Mouse (Mus musculus): ENCODE measurements around the gene Slc29a2. TPM values are rescaled to one million over a fixed set of nuclear protein-coding genes. Genes with fewer than 3 reads are reported as not detected.
A peak's percentile ranks its signal among the peaks of the same experiment; 100 is the strongest.

Gene Slc29a2
- polyA plus RNA-seq, 1 experiment, result 5.9 TPM

DNA sequence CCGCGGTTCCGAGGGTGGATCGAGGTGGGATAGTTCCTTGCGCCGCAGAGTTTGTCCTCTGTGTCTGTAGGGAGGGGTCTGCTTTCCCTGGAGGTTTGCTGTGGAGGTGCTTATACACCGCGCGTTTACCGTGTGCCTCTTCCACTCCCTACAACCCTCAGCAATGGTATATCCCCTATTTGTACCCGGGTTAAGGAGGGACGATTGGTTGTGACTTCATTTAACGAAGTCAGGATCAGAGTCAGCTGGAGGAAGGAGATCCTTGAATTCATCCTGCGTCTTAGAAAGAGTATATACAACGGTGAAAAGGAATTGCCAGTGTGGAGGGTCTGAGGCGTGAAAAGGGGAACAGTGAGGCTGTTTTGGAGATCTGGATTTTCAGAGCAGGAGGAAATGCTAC lies 17.9 kb downstream of the Slc29a2 start:
- WGBS, result 3% methylated on average over 16 of the region's 16 CpGs
- DNase-seq, result no peak
- peak overlapping the region; percentile 91 for H3K4me3 ChIP-seq (replicated peaks; ENCODE audit: extremely low read depth, low read depth, low read length)
- peaks cover 13% of the 10 kb centered on the region for H3K4me1 ChIP-seq (ENCODE audit: control insufficient read depth, insufficient read depth, low read length)
- TF ChIP-seq CTCF (IDR thresholded peaks at IDR 0.05; ENCODE audit: insufficient read depth, low read length) (no peak), POLR2A (IDR thresholded peaks at IDR 0.05; ENCODE audit: borderline replicate concordance, extremely low read depth, low read depth, low read length) (no peak)

- Histone ChIP-seq H3K4me3 (replicated peaks; ENCODE audit: extremely low read depth, low read depth, low read length) (no peak overlapping the region), H3K4me1 (ENCODE audit: control insufficient read depth, insufficient read depth, low read length) (peaks cover 6% of the 10 kb centered on the region)
- no peak for TF ChIP-seq POLR2A (IDR thresholded peaks at IDR 0.05; ENCODE audit: borderline replicate concordance, extremely low read depth, low read depth, low read length)
- no peak for TF ChIP-seq CTCF (IDR thresholded peaks at IDR 0.05; ENCODE audit: insufficient read depth, low read length)
- 67% methylated on average over 4 of the region's 4 CpGs for WGBS
- DNase-seq, result no peak
These were observed 21.9 kb downstream of the Slc29a2 start for GRCm38 (mm10) chr19:5045531-5045930.

- Histone ChIP-seq H3K4me3 (replicated peaks; ENCODE audit: extremely low read depth, low read depth, low read length) (no peak overlapping the region), H3K4me1 (ENCODE audit: control insufficient read depth, insufficient read depth, low read length) (peaks cover 3% of the 10 kb centered on the region; the same call in 1 of the 2 replicates)
- DNase-seq, result no peak
- no peak for TF ChIP-seq POLR2A (IDR thresholded peaks at IDR 0.05; ENCODE audit: borderline replicate concordance, extremely low read depth, low read depth, low read length)
- no peak for TF ChIP-seq CTCF (IDR thresholded peaks at IDR 0.05; ENCODE audit: insufficient read depth, low read length)
- 85% methylated on average over 14 of the region's 14 CpGs for WGBS
These were observed 24.7 kb downstream of the Slc29a2 start for GRCm38 (mm10) chr19:5048138-5049056.

- 90% methylated on average over 6 of the region's 6 CpGs for WGBS
- TF ChIP-seq CTCF (IDR thresholded peaks at IDR 0.05; ENCODE audit: insufficient read depth, low read length), result no peak
- TF ChIP-seq POLR2A (IDR thresholded peaks at IDR 0.05; ENCODE audit: borderline replicate concordance, extremely low read depth, low read depth, low read length), result no peak
- no peak for DNase-seq
- Histone ChIP-seq H3K4me3 (replicated peaks; ENCODE audit: extremely low read depth, low read depth, low read length) (no peak overlapping the region), H3K4me1 (ENCODE audit: control insufficient read depth, insufficient read depth, low read length) (peaks cover 3% of the 10 kb centered on the region; the same call in 1 of the 2 replicates)
These were observed 25.7 kb downstream of the Slc29a2 start for GRCm38 (mm10) chr19:5049325-5049724.

DNA sequence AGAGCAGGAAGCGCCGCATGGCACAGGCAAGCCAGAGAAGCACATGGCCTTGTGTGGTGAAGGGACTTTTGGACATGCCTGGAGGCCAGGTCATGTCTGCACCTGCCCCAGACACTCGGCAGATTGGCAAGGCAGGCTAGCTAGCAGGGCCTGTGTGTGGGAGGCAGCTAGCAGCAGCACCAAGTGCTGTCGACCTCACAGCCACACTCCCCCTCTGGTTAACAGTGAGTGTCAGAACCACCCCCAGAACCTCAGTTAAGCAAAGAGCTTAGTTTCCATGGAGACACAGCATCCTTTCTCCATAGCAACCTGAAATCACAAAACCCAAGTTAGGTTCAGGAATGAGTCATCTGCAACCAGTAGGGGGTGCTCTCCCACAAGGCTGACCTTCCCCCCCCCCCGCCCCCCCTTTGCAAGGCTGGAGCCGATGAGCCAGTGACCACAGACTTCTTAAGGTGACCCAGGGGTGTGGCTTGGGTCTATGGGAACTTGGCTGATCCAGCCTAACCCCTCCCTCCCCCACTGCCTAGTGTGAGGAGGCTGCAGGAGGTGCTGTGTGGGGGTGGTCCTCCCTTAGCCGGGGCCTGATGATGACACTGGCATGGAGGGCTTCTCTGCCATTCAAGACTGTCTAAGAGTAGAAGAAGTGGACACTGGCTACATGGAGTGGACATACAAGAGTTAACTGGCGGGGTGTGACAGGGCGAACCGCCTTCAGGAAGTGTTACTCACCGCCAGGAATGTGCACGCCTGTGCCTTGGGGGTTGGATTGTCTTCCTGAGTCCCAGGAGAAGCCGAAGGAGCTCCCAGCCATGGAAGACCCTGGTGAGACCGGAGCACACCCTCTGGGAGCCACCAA lies 26.6 kb downstream of the Slc29a2 start, which contains the start of gene Rin1:
Gene Rin1 (plus strand): TSS at position 435 of the 859 bp plus-strand sequence.
- Histone ChIP-seq H3K4me3 (replicated peaks; ENCODE audit: extremely low read depth, low read depth, low read length) (peak within 1 kb of the TSS; percentile 50), H3K4me1 (ENCODE audit: control insufficient read depth, insufficient read depth, low read length) (peaks cover 3% of the 10 kb centered on the region; the same call in 1 of the 2 replicates)
- TF ChIP-seq POLR2A (IDR thresholded peaks at IDR 0.05; ENCODE audit: borderline replicate concordance, extremely low read depth, low read depth, low read length) (0 out of 2 replicates have a peak, but pooled peaks have one; percentile 34), CTCF (IDR thresholded peaks at IDR 0.05; ENCODE audit: insufficient read depth, low read length) (0 out of 2 replicates have a peak, but pooled peaks have one; percentile 6)
- DNase-seq, result peak; percentile 62
- 19% methylated on average over 14 of the region's 14 CpGs for WGBS

- peak; percentile 39 for DNase-seq
- peak overlapping the region; percentile 39 for H3K4me3 ChIP-seq (replicated peaks; ENCODE audit: extremely low read depth, low read depth, low read length)
- no peak for TF ChIP-seq CTCF (IDR thresholded peaks at IDR 0.05; ENCODE audit: insufficient read depth, low read length)
- no peak for TF ChIP-seq POLR2A (IDR thresholded peaks at IDR 0.05; ENCODE audit: borderline replicate concordance, extremely low read depth, low read depth, low read length)
- H3K4me1 ChIP-seq (ENCODE audit: control insufficient read depth, insufficient read depth, low read length), result peaks cover 3% of the 10 kb centered on the region; the same call in 1 of the 2 replicates
- WGBS, result 10% methylated on average over 17 of the region's 17 CpGs
These were observed 27.4 kb downstream of the Slc29a2 start for GRCm38 (mm10) chr19:5051031-5051430.

GRCm38 (mm10) chr19:5051515-5051914 lies 27.9 kb downstream of the Slc29a2 start:
- TF ChIP-seq POLR2A (IDR thresholded peaks at IDR 0.05; ENCODE audit: borderline replicate concordance, extremely low read depth, low read depth, low read length) (no peak), CTCF (IDR thresholded peaks at IDR 0.05; ENCODE audit: insufficient read depth, low read length) (no peak)
- no peak overlapping the region for H3K4me3 ChIP-seq (replicated peaks; ENCODE audit: extremely low read depth, low read depth, low read length)
- peaks cover 3% of the 10 kb centered on the region; the same call in 1 of the 2 replicates for H3K4me1 ChIP-seq (ENCODE audit: control insufficient read depth, insufficient read depth, low read length)
- 70% methylated on average over 3 of the region's 3 CpGs for WGBS
- no peak for DNase-seq

DNA sequence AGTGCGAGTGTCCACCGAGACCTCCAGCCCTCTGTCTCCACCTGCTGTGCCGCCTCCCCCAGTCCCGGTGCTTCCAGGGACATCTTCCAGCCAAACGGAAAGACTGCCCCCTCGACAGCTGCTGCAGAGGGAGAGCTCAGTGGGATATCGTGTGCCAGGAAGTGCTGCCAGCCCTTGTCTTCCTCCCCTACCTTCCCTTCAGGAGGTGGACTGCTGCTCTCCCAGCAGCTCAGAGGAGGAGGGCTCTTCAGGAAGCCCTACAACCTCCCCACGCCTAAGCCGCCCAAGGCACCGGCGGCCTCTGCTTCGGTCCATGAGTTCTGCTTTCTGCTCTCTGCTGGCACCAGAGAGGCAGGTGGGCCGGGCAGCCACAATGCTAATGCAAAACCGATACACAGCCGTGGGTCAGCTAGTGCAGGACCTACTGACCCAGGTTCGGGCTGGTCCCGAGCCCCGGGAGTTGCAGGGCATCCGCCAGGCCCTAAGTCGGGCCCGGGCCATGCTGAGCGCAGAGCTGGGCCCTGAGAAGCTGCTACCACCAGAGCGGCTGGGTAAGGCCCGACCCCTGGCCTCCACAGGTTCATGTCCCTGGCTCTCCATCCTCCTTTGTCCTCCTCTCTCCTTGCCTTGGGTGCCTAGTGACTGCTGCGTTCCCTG lies 28.6 kb downstream of the Slc29a2 start:
- no peak for DNase-seq
- TF ChIP-seq POLR2A (IDR thresholded peaks at IDR 0.05; ENCODE audit: borderline replicate concordance, extremely low read depth, low read depth, low read length), result no peak
- no peak for TF ChIP-seq CTCF (IDR thresholded peaks at IDR 0.05; ENCODE audit: insufficient read depth, low read length)
- WGBS, result 54% methylated on average over 25 of the region's 25 CpGs
- Histone ChIP-seq H3K4me1 (ENCODE audit: control insufficient read depth, insufficient read depth, low read length) (peaks cover 3% of the 10 kb centered on the region; the same call in 1 of the 2 replicates), H3K4me3 (replicated peaks; ENCODE audit: extremely low read depth, low read depth, low read length) (no peak overlapping the region)
